Mouse (Mus musculus) right cerebral cortex, postnatal 14 days (tissue): ENCODE measurements at regions not wholly inside any gene's neighbourhood (a gene's known extent, or its start where the extent isn't known, plus 50 kb on each side); places are given as distances from the start of the nearest gene placed in this dataset.

Experiments used
- DNase-seq: peaks from one replicate; pipeline ENCODE4 v3.0.0; 2022

DNA sequence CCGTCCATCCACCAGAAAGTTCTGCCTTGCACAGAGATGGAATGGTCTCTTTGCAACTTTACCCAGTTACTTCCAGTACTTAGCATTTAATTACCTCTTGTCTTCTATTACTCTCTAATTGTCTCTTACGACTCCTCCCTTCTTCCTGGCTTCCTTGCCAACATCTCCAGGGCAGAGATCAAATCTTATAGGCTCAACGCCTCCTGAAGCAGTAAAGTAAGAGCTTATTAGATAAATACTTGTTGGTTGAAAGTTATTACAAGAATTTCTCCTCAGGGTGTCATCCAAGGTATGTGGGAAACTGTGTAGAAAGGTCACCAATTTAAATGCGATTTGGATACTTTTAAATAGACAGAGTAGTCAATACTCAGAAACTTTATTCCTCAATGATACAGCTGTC lies 528.8 kb downstream of the 1810013L24Rik start:
- no peak for DNase-seq

DNA sequence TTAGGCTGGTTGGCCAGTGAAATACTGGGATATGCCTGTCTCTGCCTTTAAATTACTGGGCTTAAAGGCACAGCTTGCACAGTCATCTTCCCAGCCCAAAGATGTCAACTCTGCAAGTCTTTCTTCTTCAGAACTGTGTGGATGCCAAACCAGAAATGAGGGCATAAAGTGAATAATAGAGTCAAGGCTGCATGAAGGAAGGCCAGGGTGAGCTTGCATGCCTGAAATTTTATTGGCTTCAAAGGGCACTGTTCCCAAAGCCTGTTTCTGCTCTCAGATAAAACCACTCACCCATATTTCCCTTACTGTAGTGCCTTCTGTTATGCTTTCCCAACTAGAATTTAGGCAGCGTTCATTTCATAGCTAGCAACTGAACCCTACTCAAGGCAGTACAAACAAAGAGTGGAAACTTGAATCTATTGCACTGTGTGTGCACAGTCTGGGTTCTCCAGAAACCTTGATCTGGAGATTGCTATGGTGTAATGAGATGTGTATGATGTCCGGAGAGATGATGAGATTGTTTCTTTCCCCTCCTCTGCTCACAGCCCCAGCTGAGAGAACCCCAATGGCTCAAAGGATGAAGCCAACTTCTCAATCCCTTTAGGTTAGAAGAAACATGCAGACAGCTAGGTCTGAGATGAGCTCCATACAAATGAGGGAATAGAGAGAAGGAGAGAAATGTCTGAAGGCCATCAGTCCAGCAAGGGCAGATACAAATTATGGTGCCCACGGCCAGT lies 529.7 kb downstream of the 1810013L24Rik start:
- no peak for DNase-seq

DNA sequence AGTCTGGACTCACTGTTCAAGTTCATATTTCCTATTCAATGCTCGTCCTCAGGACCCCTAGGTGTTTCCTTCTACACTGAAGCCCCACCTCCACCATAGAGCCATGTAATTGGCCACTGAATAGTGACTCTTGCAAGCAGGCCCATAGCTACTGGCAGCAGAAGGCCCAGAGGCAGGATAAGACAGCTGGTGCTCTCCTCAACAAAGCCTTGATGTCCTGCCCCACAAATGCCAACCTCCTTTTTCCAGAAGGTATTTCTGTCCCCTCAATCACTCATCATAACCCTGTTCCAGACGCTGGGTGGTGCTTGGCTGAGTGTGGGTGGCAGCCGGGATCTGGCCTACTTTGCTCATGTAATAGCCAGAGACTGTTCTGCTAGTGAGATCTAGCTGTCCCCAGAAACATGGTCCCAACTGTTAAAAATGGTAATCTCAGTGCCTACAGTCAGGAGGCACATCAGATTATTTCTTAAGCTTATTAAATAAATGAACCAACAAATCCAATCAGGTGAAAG lies 530.9 kb downstream of the 1810013L24Rik start:
- DNase-seq, result no peak

DNA sequence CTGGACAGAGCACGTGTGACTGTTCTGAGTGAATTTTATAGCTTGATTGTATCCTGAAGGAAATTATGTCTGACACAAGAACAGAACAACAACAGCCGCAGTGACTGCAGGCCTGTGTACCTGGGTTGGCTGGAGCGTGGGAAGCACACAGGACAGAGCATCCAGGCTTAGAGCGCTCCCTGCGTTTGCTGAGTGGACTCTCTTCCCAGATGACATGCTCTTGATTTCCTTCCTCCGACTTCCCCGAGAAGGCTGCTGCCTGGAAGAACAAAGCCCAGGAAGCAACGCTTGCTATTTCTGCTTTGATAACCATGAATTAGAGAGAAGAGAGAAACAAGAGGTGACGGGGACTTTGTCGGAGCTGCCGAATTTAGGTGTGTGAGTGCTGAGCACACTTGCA lies 532.2 kb downstream of the 1810013L24Rik start:
- no peak for DNase-seq

DNA sequence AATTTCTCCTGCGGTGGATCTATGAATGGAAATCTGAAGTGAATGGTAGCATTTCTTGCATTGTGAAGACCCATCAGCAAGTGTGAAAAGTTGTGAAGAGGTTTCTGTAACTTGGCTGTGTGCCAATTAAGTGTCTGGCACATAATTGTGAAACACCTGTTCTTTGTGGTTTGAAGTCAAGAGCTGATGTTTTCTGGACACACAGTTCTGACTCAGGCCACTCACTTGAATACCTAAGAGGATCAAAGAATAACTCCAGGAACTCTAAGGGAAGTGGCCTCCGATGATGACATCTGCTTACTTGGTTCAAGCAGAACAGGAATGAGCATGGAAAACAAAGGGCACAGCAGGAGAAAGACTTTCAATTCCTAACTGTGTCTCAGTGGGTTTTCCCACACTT lies 534.2 kb downstream of the 1810013L24Rik start:
- no peak for DNase-seq

DNA sequence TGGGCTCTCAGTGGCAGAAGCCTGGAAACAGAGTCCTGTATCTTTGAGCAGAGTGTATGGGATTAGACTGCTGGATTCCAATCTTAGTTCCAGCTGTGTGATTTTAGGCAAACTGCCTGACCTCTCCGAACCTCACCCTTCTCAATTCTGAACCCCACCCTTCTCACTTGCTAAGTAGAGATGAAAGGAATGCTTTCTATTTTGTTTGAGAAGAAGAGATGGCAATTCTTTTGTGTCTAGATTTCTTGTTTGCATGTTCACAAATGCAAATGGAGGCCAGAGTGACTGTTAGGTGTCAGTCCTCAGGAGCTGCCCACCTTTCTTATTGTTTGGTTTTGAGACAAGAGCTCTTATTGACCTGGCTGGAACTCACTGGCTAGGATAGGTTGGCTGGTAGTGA lies 561.1 kb downstream of the 1810013L24Rik start:
- DNase-seq, result no peak

DNA sequence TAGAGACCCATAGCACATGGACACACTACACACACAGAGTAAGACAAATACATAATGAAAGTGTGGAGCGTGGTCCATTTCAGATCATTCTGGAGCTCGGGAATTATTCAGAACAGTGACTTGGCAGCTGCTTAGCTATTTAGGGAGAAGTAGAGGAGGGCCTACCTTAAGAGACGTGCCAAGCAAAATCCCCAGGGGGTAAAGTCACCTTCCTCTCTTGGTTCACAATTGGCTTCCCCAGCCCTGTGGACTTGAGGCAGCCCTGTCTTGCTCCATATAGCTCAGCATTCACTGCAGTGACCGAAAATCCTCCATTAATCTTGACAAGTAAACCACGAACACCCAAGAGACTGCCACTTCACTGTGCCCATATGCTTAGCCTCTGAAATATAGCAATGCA lies 574.8 kb downstream of the 1810013L24Rik start:
- no peak for DNase-seq

DNA sequence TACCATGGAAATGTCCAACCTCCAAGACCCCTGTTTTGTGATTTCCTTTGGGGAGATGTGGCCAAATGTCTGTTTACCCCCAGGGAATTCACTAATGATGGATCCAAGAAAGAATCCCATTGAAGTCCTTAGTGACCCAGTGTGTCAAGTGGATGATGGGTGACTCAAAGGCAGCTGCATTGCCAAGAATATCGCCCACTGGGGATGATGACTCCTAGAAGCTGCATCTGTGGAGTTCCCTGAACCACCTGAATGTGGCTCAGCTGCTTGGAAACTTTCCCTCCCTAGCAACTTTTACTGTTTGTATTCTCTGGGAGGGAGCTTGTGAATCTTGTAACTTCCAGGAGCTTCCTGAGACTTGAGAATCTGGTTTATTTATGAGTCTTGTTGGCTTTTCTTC lies 578.3 kb downstream of the 1810013L24Rik start:
- DNase-seq, result no peak

DNA sequence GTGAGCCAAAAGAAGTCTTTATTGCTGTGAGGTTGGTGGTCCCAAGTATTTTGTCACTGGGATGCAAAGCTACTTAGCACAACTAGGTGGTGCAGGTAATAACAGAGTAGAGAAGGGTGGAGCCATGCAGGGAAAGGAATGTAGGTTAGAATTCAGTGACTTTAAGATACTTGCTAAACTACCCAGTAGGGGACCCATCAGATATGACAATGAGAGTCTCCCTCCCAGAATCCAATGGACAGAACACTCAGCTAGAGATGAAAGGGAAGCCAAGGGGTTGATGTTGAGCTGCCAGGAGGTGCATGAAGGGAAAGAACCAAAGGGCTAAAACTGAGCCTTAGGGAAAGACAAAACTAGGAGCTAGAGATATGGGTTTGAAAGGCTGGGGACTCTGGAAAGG lies 564.9 kb downstream of the Grin2a start:
- DNase-seq, result no peak

DNA sequence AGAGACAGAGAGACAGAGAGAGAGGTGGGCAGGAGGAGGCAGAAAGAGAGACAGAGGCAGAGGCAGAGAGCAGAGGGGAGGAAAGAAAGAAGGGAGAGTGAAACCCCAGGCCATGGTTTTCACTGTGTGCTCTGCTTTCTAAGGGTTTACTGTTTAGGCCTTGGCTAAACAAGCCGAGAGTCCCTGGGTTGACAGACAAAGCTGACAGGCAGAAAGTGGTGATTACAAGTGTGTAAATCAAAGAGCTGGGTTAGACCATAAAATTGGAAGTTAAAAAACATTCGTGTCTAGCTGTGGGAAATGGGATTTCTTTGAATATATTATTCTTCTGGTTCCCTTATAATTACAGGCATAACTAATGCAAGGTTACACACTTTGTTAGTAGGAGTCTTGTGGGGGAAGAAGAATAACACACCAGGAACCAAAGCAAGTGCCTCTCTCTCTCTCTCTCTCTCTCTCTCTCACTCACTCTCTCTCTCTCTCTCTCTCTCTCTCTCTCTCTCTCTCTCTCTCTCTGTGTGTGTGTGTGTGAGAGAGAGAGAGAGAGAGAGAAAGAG lies 556.0 kb downstream of the Grin2a start:
- no peak for DNase-seq

DNA sequence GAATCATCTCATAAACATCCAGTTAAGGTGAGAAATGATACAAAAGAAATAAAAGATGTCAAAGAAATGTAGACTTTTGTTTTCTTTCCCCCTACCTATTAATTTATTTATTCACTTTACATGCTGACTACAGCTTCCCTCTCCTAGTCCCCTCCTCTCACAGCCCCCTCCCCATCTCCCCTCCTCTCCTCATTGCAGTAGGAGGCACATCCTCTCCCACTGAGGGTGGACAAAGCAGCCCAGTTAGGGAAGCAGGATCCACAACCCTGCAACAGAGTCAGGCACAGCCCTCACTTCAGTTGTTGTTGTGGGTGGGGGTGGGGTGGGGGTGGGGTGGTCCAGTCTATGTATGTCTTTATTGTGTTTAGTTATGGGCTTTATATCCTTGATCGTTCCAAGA lies 555.5 kb downstream of the Grin2a start:
- no peak for DNase-seq

DNA sequence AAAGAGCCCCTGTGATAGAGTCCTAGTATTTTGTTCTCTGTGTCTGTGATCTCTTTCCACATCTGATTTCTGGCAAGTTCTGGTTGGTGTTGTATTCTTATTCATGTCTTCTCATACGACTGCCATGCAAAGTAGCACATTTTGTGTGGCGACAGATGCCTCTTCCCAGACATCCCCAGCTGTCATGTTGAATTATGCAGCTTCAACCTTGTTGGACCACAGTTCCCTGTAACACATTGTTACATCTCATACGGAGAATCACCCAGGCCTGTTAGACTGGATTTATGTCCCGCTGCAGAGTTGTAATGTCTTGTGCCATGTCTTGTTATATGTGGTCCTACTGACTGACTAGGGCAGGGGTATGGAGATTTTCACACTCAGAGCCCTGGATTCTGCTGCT lies 543.3 kb downstream of the Grin2a start:
- DNase-seq, result no peak

DNA sequence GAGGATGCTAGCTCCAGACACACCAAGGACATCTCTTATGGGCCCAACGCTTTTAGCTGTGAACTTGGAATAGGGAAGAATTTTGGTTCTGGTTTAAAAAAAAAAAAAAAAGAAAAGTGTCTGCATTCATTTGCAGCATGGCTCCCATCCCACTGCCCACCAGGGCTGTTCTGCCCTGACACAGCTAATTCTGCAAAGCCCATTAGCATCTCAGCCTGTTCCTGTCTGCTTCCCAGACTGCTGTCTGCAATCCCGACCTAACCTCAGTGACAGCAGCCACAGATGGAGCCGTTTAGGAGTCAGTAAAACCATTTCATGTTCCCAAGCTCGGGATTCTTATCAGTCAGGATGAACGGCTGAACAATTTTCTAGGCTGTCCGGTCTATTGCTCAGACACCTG lies 537.8 kb downstream of the Grin2a start:
- DNase-seq, result peak; percentile 13

DNA sequence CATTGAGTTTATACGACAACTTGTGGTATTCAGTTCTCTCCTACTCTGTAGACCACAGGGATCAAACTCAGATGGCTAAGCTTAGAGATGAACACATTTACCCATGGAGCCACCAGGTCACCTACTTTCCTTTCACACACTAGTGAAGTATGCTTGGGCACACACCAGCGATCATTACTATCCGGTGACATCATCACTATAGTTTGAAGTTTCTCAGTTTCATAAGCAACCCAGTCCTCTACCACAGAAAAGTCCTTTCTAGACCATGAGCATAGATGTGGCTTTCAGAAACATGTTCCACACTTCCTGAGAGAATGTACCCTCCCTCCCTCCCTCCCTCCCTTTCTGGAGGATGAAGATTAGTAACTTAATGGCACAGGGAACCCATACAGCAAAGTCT lies 532.9 kb downstream of the Grin2a start:
- DNase-seq, result no peak

DNA sequence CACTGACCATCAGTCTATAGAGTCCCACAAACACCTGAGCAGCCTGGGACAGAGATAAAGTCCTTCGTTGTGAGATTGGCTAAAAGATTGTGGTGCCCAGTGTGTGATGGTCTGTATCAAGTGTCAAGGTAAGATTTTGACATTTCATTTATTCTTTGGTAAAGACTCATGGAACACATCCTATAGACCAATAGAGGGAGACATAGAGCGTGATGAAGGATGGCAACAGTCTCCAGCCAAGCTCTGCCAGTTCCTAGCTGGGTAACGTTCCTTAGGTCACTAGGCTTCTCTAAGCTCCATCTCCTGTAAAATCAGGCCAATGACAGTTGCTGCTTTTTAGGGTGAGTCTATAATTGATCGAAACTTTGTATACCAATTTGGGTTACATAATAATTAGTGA lies 526.0 kb downstream of the Grin2a start:
- DNase-seq, result no peak

DNA sequence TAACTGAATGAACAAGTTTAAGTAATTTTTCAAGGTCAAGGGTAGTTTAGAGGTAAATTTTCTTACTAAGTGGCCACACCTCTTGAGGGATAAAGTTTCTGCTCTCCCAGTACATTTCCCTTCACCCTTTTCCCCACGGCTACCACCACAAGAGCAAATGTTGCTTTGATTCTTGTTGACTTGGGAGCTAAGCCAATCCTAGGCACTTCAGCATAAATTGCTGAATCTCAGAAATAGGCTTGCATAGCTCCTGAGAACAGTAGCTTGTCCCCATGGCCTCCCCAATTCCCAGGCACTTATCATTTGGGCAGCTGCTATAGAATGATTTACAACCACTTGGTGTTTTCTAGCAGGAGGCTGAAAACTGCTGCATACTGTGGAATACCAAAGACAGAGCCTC lies 510.1 kb downstream of the Grin2a start:
- no peak for DNase-seq

DNA sequence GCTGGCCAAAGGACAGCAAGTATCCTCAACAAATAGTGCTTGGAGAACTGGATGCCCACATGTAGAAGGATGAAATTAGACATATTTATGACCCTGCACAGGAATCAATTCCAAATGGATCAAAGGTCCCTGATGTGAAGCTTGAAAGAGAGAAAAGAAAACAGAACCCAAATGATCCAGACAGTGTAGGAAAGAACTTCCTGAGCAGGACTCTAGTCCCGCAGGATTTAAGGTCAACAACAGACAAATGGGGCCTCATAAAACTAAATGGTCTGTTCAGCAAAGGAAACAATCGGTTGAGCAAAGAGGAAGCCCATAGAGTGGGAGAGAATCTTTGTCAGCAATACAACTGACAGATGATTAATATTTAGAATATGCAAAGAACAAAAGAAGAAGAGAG lies 497.1 kb downstream of the Grin2a start:
- DNase-seq, result no peak

DNA sequence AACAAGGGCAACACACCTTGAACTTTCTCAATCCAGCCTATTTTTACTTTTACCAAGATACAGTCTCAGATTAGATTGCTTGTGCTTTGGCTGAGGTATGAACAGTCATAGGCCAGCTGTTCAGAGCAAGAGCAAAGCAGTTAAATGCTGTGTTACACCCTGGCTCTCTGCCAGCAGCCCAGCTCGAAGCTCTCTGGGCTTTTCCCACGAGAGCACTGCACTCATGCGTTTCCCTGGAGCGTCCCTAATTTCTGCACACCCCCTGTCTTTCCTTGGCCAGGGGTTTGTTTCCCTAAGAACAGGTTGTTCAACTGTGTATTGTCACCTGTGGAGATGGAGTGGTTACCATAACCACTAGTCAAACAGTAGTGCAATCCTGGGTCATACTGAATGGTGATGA lies 493.6 kb downstream of the Grin2a start:
- peak; percentile 59 for DNase-seq

DNA sequence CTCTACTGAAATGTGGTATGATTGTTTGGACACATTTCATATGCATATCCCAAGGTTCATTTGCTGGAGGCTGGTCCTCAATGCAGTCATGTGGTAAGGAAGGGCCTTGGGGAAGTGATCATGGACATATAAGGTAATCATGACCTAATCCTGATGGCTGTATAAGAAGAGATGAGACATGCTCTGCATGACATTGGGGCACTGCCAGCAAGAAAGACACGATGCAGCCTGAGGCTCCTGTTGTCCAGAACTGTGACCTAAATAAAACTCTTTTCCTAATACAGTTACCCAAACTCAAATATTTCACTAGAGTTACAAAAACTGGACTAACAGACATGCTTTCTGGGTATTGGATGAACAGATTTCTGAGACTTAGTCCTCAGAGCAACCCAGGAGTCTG lies 485.7 kb downstream of the Grin2a start:
- no peak for DNase-seq

DNA sequence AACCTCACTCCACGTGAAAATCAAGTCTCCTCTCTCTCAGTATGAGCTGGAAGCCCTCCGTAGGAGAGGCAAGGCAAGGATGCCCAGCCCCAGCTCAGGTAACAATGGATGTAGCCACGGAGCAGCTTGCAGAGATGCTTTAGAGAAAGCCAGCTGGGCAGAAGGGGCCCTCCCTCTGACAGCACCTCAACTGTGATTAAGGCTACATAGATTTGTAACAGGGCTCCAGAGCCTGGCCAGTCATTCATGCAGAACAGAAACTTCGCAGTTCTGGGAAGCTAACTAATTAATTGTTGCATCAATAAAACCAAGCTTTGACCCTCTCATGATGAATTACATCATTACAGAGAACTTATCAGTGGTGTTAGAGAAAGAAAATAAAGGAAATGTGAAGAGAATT lies 480.8 kb downstream of the Grin2a start:
- no peak for DNase-seq
